Mouse (Mus musculus): ENCODE data around the gene Dag1. TPM values are rescaled to one million over a fixed set of nuclear protein-coding genes. Genes with fewer than 3 reads are reported as not detected.

The Dag1 gene
- polyA plus RNA-seq, 1 experiment from 2014 or later, result 136 TPM

Other genes starting within 250 kb of the Dag1 start
- 21.4 and 23.3 TPM in 2 replicates for gene Gmppb, start 214.7 kb downstream of the Dag1 start, polyA plus RNA-seq (2015; fragmentation: Nextera tagmentation; extraction: Ambion mirVana)
- gene Amigo3, start 210.8 kb downstream of the Dag1 start, polyA plus RNA-seq (2015; fragmentation: Nextera tagmentation; extraction: Ambion mirVana), result 1.9 and 2.3 TPM in 2 replicates
- gene Mst1, start 183.5 kb downstream of the Dag1 start, polyA plus RNA-seq (2015; fragmentation: Nextera tagmentation; extraction: Ambion mirVana), result 0.20 and 0.59 TPM in 2 replicates
- gene Rnf123, start 180.6 kb downstream of the Dag1 start, polyA plus RNA-seq (2015; fragmentation: Nextera tagmentation; extraction: Ambion mirVana), result 29.4 and 30.9 TPM in 2 replicates
- 51.3 and 62.5 TPM in 2 replicates for gene Apeh, start 169.4 kb downstream of the Dag1 start, polyA plus RNA-seq (2015; fragmentation: Nextera tagmentation; extraction: Ambion mirVana)
- gene Bsn, start 73.6 kb downstream of the Dag1 start, polyA plus RNA-seq (2015; fragmentation: Nextera tagmentation; extraction: Ambion mirVana), result 0.32 and 0.36 TPM in 2 replicates
- gene Nicn1, start 26.5 kb upstream of the Dag1 start, polyA plus RNA-seq (2015; fragmentation: Nextera tagmentation; extraction: Ambion mirVana), result 23.6 and 24.3 TPM in 2 replicates
- gene Amt, start 32.9 kb upstream of the Dag1 start, polyA plus RNA-seq (2015; fragmentation: Nextera tagmentation; extraction: Ambion mirVana), result 10.9 and 12.9 TPM in 2 replicates
- 332 and 341 TPM in 2 replicates for gene Rhoa, start 42.2 kb upstream of the Dag1 start, polyA plus RNA-seq (2015; fragmentation: Nextera tagmentation; extraction: Ambion mirVana)
- gene Tcta, start 42.2 kb upstream of the Dag1 start, polyA plus RNA-seq (2015; fragmentation: Nextera tagmentation; extraction: Ambion mirVana), result 31.2 and 32.6 TPM in 2 replicates
- 825 and 854 TPM in 2 replicates for gene Gpx1, start 74.9 kb upstream of the Dag1 start, polyA plus RNA-seq (2015; fragmentation: Nextera tagmentation; extraction: Ambion mirVana)
- 80.6 and 86.7 TPM in 2 replicates for gene Usp4, start 83.9 kb upstream of the Dag1 start, polyA plus RNA-seq (2015; fragmentation: Nextera tagmentation; extraction: Ambion mirVana)
- gene 1700102P08Rik, start 128.8 kb upstream of the Dag1 start, polyA plus RNA-seq (2015; fragmentation: Nextera tagmentation; extraction: Ambion mirVana), result 0.21 and 0.39 TPM in 2 replicates
- gene Ccdc36, start 164.5 kb upstream of the Dag1 start, polyA plus RNA-seq (2015; fragmentation: Nextera tagmentation; extraction: Ambion mirVana), result 0.71 and 0.80 TPM in 2 replicates
- gene BC048562, start 172.5 kb upstream of the Dag1 start, polyA plus RNA-seq (2015; fragmentation: Nextera tagmentation; extraction: Ambion mirVana), result not detected in 2 replicates
- gene Ccdc71, start 196.6 kb upstream of the Dag1 start, polyA plus RNA-seq (2015; fragmentation: Nextera tagmentation; extraction: Ambion mirVana), result 36.3 and 42.7 TPM in 2 replicates
- gene Klhdc8b, start 197.6 kb upstream of the Dag1 start, polyA plus RNA-seq (2015; fragmentation: Nextera tagmentation; extraction: Ambion mirVana), result 90.6 and 106 TPM in 2 replicates
- 45.3 and 49.0 TPM in 2 replicates for gene Lamb2, start 215.8 kb upstream of the Dag1 start, polyA plus RNA-seq (2015; fragmentation: Nextera tagmentation; extraction: Ambion mirVana)
- gene Usp19, start 226.6 kb upstream of the Dag1 start, polyA plus RNA-seq (2015; fragmentation: Nextera tagmentation; extraction: Ambion mirVana), result 51.4 and 55.9 TPM in 2 replicates
- 62.2 and 69.0 TPM in 2 replicates for gene Qars, start 243.7 kb upstream of the Dag1 start, polyA plus RNA-seq (2015; fragmentation: Nextera tagmentation; extraction: Ambion mirVana)

Data from heart, embryonic 13.5 days (tissue).